ENCODE assay signal across 10 mouse cellular contexts in the genomic region with DNA sequence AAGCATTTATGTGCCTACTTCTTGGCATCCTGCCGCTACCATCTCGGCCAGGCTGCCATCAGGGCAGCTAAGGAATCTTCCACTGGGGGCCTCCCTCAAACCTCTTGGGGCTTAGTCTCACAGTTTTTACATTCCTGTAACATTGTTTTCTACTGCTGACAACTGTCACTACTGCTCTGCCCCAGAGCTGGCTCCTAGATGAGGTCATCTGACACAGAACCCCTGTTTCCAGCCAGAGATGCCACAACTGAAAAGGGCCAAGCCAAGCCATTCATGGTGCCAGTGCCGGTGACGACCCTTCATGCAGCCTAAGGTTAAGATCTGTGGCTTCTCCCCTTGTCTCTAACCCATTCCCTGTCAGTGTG. TPM values are rescaled to one million over a fixed set of nuclear protein-coding genes. Genes with fewer than 3 reads are reported as not detected.
DNase-seq lines count a peak whose midpoint lies in the region; ATAC-seq and TF ChIP-seq lines count a peak whose summit lies in the region.
"Had no signal": no experiment of that assay in that cellular context is flagged by ENCODE, and none has a peak within 500 bp of the region (broad histone marks: within the 10 kb centered on the region; RNA-seq: fewer than 3 reads in every experiment).

No protein-coding gene starts in this region.

- H3K9ac ChIP-seq in heart, adult 2 months (ENCODE audit: low read depth, low read length), result no peak overlapping the region
- H3K9ac ChIP-seq in hindbrain, embryonic 16.5 days (ENCODE audit: low read depth, low read length), result no peak overlapping the region
- H3K9ac ChIP-seq in neural tube, embryonic 14.5 days (replicated peaks; ENCODE audit: low read depth, low read length), result no peak overlapping the region

- no peak for DNase-seq in heart, adult 2 months
- no peak for DNase-seq in heart, adult 9 months (ENCODE audit: low spot score in 2 of 2)
- no peak for DNase-seq in left cerebral cortex, adult 18-20 months (ENCODE audit: low spot score in 2 of 2)
- no peak for DNase-seq in MN1 (ENCODE audit: low spot score)

- H3K4me1 ChIP-seq in heart, adult 2 months (ENCODE audit: control insufficient read depth, insufficient read depth, low read length), result peaks cover 21% of the 10 kb centered on the region
- peaks cover 77% of the 10 kb centered on the region for H3K4me1 ChIP-seq in megakaryocyte, embryonic 14.5 days
- H3K4me1 ChIP-seq in hindbrain, embryonic 16.5 days (ENCODE audit: control insufficient read depth, insufficient read depth, low read depth, low read length), result peaks cover 8% of the 10 kb centered on the region
- H3K4me1 ChIP-seq in neural tube, embryonic 14.5 days (ENCODE audit: control insufficient read depth, insufficient read depth, low read length), result peaks cover 11% of the 10 kb centered on the region; the same call in 1 of the 2 replicates

- H3K4me2 ChIP-seq in hindbrain, embryonic 16.5 days (ENCODE audit: low read length), result no peak overlapping the region
- no peak overlapping the region for H3K4me2 ChIP-seq in neural tube, embryonic 14.5 days (ENCODE audit: low read depth, low read length)

- TF ChIP-seq POLR2A in heart, adult 2 months (IDR thresholded peaks at IDR 0.05; ENCODE audit: insufficient read depth, low read depth, low read length), result no peak

- intact Hi-C loops in heart, adult 2 months (cut with DNase I), result loop anchor here (5.0 kb wide), 3 partner anchors 34 to 54 kb away; no protein-coding TSS in a partner anchor

- no peak overlapping the region for H3K4me3 ChIP-seq in heart, adult 2 months
- H3K4me3 ChIP-seq in megakaryocyte, embryonic 14.5 days (replicated peaks), result peak overlapping the region; percentile 69
- H3K4me3 ChIP-seq in hindbrain, embryonic 16.5 days (ENCODE audit: low read length), result no peak overlapping the region
- H3K4me3 ChIP-seq in neural tube, embryonic 14.5 days (ENCODE audit: low read depth, low read length), result no peak overlapping the region
- H3K4me3 ChIP-seq: erythroblast, embryonic 14.5 days had no signal

- H3K9me3 ChIP-seq in megakaryocyte, embryonic 14.5 days, result no peaks in the 10 kb centered on the region
- H3K9me3 ChIP-seq in hindbrain, embryonic 16.5 days (ENCODE audit: control insufficient read depth, low read length), result no peaks in the 10 kb centered on the region
- H3K9me3 ChIP-seq in neural tube, embryonic 14.5 days (ENCODE audit: control insufficient read depth, low read length), result no peaks in the 10 kb centered on the region

- H3K27me3 ChIP-seq in heart, adult 2 months (ENCODE audit: control insufficient read depth, insufficient read depth, low read length), result no peaks in the 10 kb centered on the region
- H3K27me3 ChIP-seq in megakaryocyte, embryonic 14.5 days (replicated peaks), result no peaks in the 10 kb centered on the region
- H3K27me3 ChIP-seq in hindbrain, embryonic 16.5 days (replicated peaks; ENCODE audit: control insufficient read depth, insufficient read depth, low read length), result no peaks in the 10 kb centered on the region
- no peaks in the 10 kb centered on the region for H3K27me3 ChIP-seq in neural tube, embryonic 14.5 days (ENCODE audit: control insufficient read depth, insufficient read depth, low read length)

- no peak for ATAC-seq in megakaryocyte, adult 5-6 weeks (ENCODE audit: poor library complexity, severe bottlenecking)
- no peak for ATAC-seq in hindbrain, embryonic 16.5 days
- no peak for ATAC-seq in neural tube, embryonic 14.5 days (ENCODE audit: low read depth)

- WGBS in heart, adult 2 months, result 30% methylated on average over 4 of the region's 4 CpGs
- WGBS in hindbrain, embryonic 16.5 days, result 63% methylated on average over 4 of the region's 4 CpGs
- WGBS in neural tube, embryonic 14.5 days, result 78% methylated on average over 4 of the region's 4 CpGs

- H3K36me3 ChIP-seq in heart, adult 2 months (ENCODE audit: control insufficient read depth, insufficient read depth, low read length), result no peaks in the 10 kb centered on the region
- H3K36me3 ChIP-seq in megakaryocyte, embryonic 14.5 days (replicated peaks; ENCODE audit: low read length), result peaks cover 37% of the 10 kb centered on the region
- H3K36me3 ChIP-seq in hindbrain, embryonic 16.5 days (ENCODE audit: control insufficient read depth, insufficient read depth, low read length), result no peaks in the 10 kb centered on the region
- H3K36me3 ChIP-seq in neural tube, embryonic 14.5 days (ENCODE audit: control insufficient read depth, insufficient read depth, low read length), result no peaks in the 10 kb centered on the region

- TF ChIP-seq CTCF in heart, adult 2 months (IDR thresholded peaks at IDR 0.05), result no peak

- H3K79me2 ChIP-seq in heart, adult 2 months (replicated peaks; ENCODE audit: control insufficient read depth, insufficient read depth, low read length), result no peaks in the 10 kb centered on the region

- TF ChIP-seq EP300 in heart, adult 2 months (IDR thresholded peaks at IDR 0.05; ENCODE audit: insufficient read depth, low read depth, low read length), result no peak

- H3K27ac ChIP-seq in heart, adult 2 months, result peak overlapping the region; percentile 79
- 0 out of 2 replicates have a peak overlapping the region, but pooled peaks have one; percentile 10 for H3K27ac ChIP-seq in hindbrain, embryonic 16.5 days (ENCODE audit: low read depth, low read length)
- H3K27ac ChIP-seq in neural tube, embryonic 14.5 days (ENCODE audit: low read depth, low read length), result peak overlapping the region; percentile 44; the same call in 1 of the 2 replicates

RNA-seq across cellular contexts. Expression of a gene that starts 4.4 kb away (rescaled TPM):
- total RNA-seq in heart, adult 2 months (2021), result 10 to 100 TPM; 10.7 to 11.0 TPM
- polyA plus RNA-seq in heart, adult 2 months (2012; rRNA removed), result 11.7 and 14.0 TPM in 2 replicates
- polyA plus RNA-seq in megakaryocyte, embryonic 14.5 days (2012; ENCODE audit: insufficient read depth, low replicate concordance), result 26.0 and 37.7 TPM in 2 replicates
- 1.3 and 2.7 TPM in 2 replicates for total RNA-seq in megakaryocyte, adult 5-6 weeks (2015)
- 1.4 TPM in 2 replicates for total RNA-seq in megakaryocyte, adult 5-6 weeks (2017)
- polyA plus RNA-seq in hindbrain, embryonic 16.5 days (2015; fragmentation: Nextera tagmentation; extraction: Ambion mirVana), result 23.0 and 29.3 TPM in 2 replicates
- 24.0 and 25.5 TPM in 2 replicates for polyA plus RNA-seq in neural tube, embryonic 14.5 days (2014; fragmentation: Nextera tagmentation; extraction: Ambion mirVana)
- total RNA-seq in left cerebral cortex, adult 18-20 months (2021), result 10 to 100 TPM; 18.4 to 21.2 TPM

RNA-seq across cellular contexts. Expression of a gene that starts 22.6 kb away (rescaled TPM):
- total RNA-seq in heart, adult 2 months (2021), result 10 to 100 TPM in 1 of 2 experiments, 1 to 10 TPM in 1; 9.3 to 13.7 TPM
- 3.4 and 4.3 TPM in 2 replicates for polyA plus RNA-seq in heart, adult 2 months (2012; rRNA removed)
- 3.8 and 6.4 TPM in 2 replicates for polyA plus RNA-seq in megakaryocyte, embryonic 14.5 days (2012; ENCODE audit: insufficient read depth, low replicate concordance)
- total RNA-seq in megakaryocyte, adult 5-6 weeks (2015), result 1.7 and 5.4 TPM in 2 replicates
- total RNA-seq in megakaryocyte, adult 5-6 weeks (2017), result 1.4 and 2.7 TPM in 2 replicates
- 1.1 and 1.2 TPM in 2 replicates for polyA plus RNA-seq in hindbrain, embryonic 16.5 days (2015; fragmentation: Nextera tagmentation; extraction: Ambion mirVana)
- polyA plus RNA-seq in neural tube, embryonic 14.5 days (2014; fragmentation: Nextera tagmentation; extraction: Ambion mirVana), result 0.64 and 1.0 TPM in 2 replicates
- total RNA-seq in left cerebral cortex, adult 18-20 months (2021), result 1 to 10 TPM; 1.8 to 2.8 TPM

RNA-seq across cellular contexts. Expression of a gene that starts 38.4 kb away (rescaled TPM):
- under 1 TPM; 0.78 to 0.84 TPM for total RNA-seq in heart, adult 2 months (2021)
- polyA plus RNA-seq in heart, adult 2 months (2012; rRNA removed), result 0.70 and 2.9 TPM in 2 replicates
- 1.9 TPM in 1 of 2 replicates, not detected in the other for polyA plus RNA-seq in megakaryocyte, embryonic 14.5 days (2012; ENCODE audit: insufficient read depth, low replicate concordance)
- not detected in 2 replicates for total RNA-seq in megakaryocyte, adult 5-6 weeks (2015)
- not detected in 2 replicates for total RNA-seq in megakaryocyte, adult 5-6 weeks (2017)
- polyA plus RNA-seq in hindbrain, embryonic 16.5 days (2015; fragmentation: Nextera tagmentation; extraction: Ambion mirVana), result 3.1 and 5.4 TPM in 2 replicates
- 1.7 and 2.3 TPM in 2 replicates for polyA plus RNA-seq in neural tube, embryonic 14.5 days (2014; fragmentation: Nextera tagmentation; extraction: Ambion mirVana)
- 1 to 10 TPM; 3.1 to 4.9 TPM for total RNA-seq in left cerebral cortex, adult 18-20 months (2021)
- total RNA-seq: adrenal gland, postnatal 25 days had no signal
- polyA plus RNA-seq: erythroblast, embryonic 14.5 days had no signal

Comparison
In these comparisons a context has a peak if more than half of its experiments do, and no peak if none do; other contexts are left out.
1. H3K27ac ChIP-seq: peak in every context shown above with its lines; median percentile 79 in heart, adult 2 months; 44 in neural tube, embryonic 14.5 days; 10 in hindbrain, embryonic 16.5 days.